Mouse (Mus musculus) small intestine, adult 2 months (tissue): ENCODE results near the gene Actn2.

Experiments
- CTCF ChIP-seq: fragments of 200-500 bp; IDR thresholded peaks from 2 replicates; pipeline ENCODE4 v1.5.1; 2012; ENCODE audit warnings: low read depth, mild to moderate bottlenecking, control low read depth, inconsistent platforms, low read length, moderate library complexity, mixed read lengths; ENCODE audit not compliant: insufficient replicate concordance, insufficient read length; ENCODE audit errors: extremely low read depth
- POLR2A ChIP-seq: fragments of 200-500 bp; IDR thresholded peaks from 2 replicates; pipeline ENCODE4 v1.6.1; 2012; ENCODE audit warnings: low read depth, mild to moderate bottlenecking, control low read depth, inconsistent platforms, low read length, moderate library complexity

- TF ChIP-seq CTCF = no peak
- no peak for TF ChIP-seq POLR2A
These were observed at the start of gene Actn2 for GRCm38 (mm10) chr13:12340183-12340975.
